Mouse (Mus musculus): ENCODE results near the gene Slc52a3.
"Not testable (repeated sequence)": the region's sequence is repeated elsewhere in the genome, so short reads cannot be mapped to it uniquely, and the experiment has no call there.

The Slc52a3 gene

DNA sequence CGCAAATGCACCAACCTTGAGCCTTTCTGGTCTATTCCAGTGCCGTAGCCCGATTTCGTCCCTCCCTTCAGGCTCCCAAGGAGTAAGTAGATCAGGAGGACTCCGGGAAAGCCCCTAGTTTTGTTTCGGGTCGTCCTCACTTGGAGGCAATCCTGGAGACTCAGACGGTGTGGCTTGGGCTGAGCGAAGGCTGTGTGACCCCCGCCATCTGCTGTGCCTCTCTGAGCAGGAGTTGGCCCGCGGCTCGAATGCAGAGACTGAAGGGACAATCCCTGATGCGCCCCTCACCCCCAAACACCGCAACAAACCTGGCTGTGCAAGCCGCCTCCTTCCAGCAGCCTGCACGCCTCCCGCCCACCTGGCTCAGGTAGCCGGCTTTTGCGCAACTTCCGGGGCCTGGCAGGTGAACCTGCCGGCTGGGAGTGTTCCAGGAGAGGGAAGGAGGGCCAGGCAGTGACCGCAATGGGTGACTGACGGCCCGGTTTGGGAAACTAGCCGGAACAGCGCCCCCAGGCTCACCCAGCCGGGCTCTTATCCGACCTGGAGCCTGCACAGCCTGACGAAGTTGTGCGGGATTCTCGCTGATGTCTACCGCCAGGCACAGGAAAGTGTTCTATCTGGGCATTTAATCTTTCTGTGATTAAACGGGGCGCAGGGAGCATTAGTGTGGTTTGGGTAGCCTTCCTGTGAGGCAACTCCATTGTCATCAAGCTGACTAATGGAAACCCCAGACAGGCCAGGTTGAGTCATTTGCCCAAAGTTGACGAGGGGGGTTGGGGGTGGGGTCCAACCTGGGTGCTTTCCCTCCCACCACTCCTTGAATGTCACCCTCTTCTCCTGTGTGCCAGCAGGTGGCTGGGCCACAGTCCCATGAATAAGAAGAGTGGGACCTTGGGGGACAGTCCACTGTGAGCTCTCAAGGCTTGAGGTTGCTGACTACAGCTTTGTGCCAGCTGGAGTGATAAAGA, 22.4 kb upstream of the Slc52a3 start:
- DNase-seq (ENCODE audit: low spot score in 2 of 2) = no peak

DNA sequence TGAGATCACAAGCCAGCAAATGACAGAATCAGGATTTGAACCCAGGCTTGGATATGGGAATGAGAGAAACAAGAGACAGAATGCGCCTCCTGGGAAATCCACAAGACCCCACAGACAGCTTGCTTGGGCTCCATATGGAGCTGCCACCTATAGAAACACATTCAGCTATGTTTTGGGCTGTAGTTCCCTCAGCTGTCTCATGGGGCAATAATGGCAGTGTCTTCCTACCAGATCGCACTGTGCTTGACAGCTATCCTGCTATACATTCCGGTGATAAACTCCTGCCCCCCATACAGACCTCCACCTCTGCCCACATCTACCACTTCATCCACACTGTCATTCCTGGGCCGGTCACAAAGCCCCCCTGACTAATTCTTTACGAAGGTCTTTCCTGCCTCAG, 21.0 kb upstream of the Slc52a3 start:
- DNase-seq (ENCODE audit: low spot score in 2 of 2) = no peak

DNA sequence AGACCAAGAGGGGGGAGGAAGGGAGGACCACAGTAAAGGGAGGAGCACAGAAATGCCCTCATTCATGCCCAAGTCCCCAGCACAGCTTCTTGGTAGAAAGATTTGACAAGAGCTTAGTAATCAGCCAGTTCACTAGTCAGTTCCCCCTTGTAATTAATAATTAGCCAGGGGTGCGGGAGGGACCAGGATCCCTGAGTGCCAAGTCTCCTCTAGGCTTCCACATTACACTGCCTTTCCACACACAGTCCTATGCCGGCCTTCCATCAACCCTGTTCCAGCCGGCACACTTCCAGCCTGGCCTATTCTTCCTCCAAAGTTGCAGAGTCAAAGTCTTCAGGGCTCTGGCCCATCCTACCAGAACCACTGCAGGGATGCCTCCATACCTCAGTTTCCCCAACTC, 20.2 kb upstream of the Slc52a3 start:
- no peak for DNase-seq (ENCODE audit: low spot score in 2 of 2)

DNA sequence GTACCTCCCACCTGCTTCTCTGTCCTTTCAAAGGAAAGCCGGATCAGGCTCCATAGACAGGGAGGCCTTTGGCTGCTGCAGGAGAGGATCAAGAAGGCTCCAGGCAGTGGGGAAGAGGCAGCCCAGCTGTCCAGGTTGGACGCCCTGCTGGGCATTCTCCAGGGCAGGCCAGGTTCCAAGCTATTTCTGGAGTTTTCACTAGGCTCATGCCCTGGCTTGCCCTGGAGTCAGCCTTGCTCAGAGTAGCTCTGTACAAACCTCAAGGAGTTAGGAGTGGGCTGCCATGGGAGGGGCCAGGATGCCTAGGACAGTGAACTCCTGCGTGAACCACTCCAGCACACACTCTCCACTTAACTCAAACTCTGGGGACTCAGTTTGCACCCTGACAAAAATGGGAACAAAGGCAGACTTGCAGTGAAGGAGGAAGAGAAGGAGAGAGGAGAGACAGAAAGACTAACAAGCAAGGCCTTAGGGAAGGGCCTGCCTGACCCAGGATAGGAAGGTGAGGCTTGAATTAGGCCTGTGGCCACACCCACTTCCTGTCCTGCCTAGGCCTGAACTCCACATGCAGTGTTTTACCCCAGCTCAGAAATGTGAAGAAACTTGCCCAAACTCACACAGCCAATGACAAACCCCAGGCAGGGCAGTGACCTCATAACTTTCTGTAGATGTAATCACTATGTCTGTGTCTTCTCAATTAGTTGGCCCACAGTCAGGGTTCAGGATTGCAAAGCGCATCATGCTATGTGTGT, 18.4 kb upstream of the Slc52a3 start:
- DNase-seq (ENCODE audit: low spot score in 2 of 2) = no peak

DNA sequence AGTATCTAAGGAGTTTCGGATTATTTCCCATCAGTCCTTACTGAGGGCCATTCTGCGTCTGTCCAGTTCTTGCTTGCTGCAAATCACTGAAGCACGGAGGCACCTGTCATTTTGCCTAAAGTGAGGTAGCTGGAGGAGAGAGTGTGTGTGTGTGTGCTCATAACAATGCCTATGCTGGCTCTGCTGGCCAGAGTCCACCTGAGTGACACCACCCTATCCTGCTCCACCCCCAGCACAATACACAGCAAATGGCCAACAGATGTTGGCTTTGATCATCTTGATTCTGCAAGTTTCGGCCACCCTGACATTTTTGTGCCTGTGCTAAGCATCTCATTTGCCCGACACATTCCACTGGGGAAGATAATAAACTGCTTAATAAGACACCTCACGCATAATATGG, 17.8 kb upstream of the Slc52a3 start:
- no peak for DNase-seq (ENCODE audit: low spot score in 2 of 2)

DNA sequence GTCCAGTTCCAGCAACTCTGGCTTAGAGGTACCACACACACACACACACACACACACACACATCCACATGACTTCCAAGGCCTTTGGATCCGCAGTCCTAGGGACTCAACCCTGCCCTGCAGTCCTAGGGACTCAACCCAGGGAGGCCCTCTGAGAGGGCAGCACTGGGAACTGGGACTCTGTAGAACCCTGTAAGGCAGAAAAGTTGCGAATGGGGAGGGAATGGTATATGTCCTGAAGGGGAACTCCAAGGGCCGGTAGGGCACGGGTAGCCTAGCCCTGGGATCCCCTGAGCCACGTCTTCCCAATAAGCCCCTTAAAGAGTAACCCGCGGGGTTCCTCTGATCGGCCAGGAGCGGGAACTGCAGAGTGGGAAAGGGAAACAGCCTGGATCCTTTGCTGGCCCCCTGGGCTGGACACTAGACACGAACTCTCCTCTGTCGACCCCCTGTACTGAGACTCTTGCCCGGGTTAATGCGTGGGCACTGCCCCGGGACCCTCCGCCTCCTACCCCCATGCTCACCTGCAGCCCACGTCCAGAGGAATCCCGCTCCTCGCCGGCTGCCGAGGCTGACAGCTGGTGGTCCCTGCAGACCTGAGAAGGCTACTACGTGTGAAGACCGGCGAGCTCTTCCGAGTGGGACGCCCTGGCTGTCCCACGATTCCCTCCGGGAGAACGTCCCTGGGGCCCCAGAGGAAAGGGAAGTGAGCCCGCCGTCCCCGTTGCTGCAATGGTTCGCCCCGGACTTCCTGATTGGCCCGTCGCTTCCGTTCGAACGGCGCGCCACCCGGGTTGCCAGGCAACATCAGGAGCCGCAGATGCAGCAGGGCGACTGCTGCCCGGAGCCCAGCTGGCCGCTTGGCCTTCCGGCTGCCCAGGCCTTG, 16.6 kb upstream of the Slc52a3 start, which contains the start of gene Fam110a:
Gene Fam110a (minus strand): TSS at position 750 of the 885 bp plus-strand sequence.
- peak; percentile 82 to 87 for DNase-seq (ENCODE audit: low spot score in 2 of 2)

DNA sequence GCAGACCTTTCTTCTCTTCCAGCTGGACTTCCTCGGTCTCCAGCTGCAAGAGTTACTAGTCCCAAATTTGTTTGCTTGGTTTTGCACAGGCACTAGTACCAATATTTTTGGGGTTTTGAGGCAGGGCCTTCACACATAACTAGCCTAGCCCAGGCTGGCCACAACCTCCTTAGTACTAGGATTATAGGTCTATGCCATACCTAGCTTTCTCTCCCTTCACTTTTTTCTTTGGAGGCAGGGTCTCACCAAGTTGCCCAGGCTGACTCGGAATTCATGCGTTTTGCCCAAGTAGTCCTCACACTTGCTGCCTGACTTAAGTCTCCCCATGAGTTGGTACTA, 16.0 kb upstream of the Slc52a3 start:
- DNase-seq (ENCODE audit: low spot score in 2 of 2) = no peak

DNA sequence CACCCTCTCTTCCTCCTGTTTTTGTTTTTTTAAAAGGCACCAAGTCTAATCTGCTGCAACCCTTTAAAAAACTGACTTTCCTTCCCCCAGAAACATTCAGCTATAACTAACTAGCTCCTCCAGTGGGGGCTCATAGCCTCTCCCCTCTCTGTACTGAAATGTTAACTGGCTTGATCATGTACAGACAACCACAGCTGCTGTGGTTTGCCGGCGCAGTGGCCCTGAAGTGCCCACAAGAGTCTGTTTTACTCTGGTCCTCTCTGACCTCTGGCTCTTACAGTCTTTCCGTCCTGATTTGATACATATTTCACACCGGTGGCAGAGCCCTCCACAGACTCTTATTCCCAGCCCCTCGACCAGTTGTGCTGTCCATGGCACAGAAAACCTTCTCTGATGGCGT, 15.0 kb upstream of the Slc52a3 start:
- DNase-seq (ENCODE audit: low spot score in 2 of 2) = no peak

DNA sequence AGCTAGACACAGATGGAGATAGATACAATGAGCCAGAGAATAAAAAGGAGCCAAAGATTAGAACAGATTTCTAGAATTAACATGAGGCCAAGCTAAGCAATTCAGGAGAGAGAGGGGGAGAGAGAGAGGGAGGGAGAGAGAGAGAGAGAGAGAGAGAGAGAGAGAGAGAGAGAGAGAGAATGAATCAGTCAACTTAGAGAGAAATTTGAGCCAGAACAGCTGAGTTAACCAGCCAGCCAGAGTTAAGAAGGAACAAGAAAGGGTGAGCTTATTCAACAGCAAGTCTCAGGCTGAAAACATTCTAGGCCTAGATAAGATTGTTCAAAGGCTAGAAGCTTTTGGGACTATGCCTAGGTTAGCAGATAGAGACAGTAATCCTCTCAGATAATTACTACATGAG, 13.8 kb upstream of the Slc52a3 start:
- DNase-seq (ENCODE audit: low spot score in 2 of 2) = no peak

DNA sequence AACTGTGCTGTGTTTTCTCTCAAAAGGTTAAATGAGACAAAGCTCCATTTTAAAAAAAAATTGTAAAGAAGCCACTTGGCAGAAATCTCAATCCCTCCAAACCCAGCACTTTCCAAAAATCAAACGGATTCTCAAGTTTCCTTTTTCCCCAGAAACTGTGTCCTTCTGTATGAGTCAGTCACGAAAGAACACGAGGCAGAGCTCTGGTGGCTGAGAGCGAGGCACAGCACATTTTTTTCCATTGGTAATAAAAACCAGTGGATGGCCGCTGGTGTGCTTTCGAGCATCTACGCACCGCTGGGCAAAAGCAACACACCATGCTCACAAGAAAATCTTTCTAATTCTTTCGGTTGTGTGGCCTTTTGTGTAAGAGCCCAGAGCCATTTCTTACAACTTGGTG, 12.3 kb upstream of the Slc52a3 start:
- DNase-seq (ENCODE audit: low spot score in 2 of 2) = no peak

DNA sequence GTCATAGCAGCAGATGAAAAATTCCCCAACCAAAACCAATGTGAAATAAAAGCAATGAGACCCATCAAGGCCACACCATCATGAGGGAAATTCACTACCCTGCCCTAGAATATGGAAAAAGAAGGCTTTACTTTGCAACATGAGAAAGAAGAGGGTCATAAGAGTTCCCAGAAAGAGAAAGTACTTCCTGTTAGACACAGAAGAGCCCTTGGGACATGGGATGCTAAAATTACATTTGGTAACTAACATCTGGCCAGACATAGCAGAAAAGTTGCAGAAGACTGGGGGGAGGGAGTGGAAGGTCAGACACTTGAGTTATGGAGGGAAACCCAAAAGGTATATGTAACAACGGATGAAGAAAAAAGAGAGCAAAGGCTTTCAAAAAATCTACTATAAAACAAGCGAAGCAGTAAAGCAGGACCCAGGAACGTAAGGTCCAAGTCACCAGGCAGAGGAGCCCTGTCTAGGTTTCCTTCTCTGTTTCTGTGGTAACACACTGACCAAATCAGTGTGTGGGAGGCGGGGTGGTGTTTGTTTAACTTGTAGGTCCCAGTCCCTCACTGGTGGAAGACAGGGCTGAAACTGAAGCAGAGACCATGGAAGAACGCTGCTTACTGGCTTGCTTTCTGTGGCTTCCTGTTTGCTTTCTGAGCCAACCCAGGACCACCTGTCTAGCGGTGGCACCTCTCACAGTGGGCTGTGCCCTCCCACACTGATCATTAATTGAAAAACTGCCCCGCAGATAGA, 10.7 kb upstream of the Slc52a3 start:
- DNase-seq (ENCODE audit: low spot score in 2 of 2) = no peak

DNA sequence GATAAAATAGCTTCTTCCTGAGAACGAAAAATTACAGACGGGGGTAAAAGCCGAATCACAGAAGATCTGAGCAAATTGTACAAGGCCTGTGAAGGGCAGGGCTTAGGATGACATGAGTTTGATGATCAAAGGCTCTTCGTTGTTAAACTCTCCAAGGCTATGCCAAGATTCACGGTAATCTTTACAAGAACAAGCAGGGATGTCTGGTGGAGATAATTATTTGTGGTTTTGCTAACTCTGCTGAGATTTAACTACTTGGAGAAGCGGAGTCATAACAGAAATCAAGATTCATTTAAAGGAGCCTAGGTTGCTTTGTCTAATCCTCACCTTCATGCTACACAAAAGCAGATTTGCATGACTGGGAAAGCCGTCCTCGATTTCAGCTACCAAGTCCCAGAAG, 9.4 kb upstream of the Slc52a3 start:
- DNase-seq (ENCODE audit: low spot score in 2 of 2) = no peak

DNA sequence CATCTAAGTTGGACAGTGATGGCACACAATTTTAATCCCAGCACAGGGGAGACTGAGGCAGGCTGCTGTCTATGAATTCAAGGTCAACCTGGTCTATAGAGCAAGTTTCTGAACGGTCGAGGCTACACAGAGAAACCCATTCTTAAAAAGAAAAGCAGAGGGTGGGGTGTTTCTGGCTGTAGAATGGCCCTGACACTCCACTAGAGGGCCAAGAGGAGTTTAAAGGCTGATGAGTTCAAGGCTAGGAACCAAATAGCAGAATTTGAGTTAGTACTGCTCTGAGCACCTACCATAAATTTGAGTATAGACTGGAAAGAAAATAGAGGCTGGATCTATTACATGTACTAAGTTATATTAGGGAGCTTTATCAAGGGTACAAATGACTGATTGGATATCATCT, 7.3 kb upstream of the Slc52a3 start:
- no peak for DNase-seq (ENCODE audit: low spot score in 2 of 2)

DNA sequence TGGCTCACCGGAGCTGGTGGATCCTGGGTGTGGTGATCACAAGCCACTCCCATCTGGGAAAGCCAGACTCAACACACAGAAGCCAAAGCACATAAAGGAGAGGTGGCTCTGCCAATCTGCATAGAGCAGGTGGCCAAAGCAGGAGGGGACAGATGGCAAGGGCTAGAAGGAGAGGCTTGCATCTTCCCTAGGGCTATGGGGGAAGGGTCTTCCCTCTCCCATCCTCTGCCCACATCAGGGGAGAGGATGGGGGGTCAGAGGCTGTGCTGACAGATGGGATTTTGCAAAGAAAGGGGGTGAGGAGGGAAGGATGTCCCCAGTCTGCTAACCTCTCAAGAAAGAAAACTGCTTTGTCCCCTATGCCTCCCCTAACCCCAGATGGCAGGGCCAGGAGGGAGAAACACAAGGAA, 5.3 kb upstream of the Slc52a3 start:
- DNase-seq (ENCODE audit: low spot score in 2 of 2) = no peak

DNA sequence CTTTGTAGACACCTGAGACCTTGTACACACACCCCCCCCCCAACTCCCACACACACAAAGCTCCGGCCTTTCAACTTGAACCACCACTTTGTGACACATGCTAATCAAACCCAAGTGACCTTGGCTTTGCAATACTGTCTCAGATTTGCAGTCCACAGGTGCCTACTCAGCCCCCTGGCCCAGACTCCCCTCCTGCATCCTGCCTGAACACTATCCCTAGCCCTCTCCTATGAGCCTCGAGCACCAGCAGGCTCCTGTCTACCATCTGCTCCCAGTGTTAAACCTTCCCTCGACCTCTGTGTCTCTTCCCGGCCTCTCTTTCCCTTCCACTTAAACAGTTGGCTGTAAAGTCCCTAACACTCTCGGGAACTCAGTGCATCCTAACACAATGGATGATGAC, 4.9 kb upstream of the Slc52a3 start:
- no peak for DNase-seq (ENCODE audit: low spot score in 2 of 2)

DNA sequence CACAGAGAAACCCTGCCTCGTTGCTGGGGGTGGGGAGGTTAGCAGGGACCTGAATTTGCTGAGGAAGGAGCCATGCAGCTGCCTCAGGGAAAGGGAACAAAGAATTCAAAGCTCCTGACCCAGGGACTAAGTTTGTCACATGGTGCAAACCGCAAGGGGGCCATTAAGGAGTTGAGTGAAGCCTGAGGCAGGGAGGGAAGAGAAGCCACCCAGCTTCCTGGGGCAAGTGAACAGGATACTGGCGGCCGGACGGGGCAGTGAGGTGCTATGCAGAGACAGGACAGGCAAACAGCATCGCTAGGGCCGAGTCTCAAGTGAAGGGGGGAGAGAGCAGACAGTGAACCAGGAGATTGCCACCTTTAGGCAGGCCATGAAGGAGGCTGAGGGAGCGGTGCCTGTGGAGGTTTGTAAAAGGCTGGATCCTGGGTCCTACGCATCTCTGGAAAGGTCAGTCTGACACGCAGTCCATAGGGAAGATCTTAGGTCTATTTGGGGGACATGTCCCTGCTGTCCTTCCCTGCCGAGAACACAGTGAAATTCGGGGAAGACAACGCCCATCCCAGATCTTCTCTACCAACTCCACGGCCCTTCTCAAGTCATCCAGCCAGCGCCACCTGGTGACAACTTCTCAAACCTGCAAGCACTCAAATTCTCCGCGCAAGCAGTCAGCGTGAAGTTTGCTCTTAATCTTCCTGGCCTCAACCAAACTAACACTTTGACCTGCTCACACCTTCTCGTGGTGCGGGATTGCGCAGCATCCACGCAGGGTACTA, 1.8 kb upstream of the Slc52a3 start:
- DNase-seq (ENCODE audit: low spot score in 2 of 2) = peak; percentile 70 to 71

DNA sequence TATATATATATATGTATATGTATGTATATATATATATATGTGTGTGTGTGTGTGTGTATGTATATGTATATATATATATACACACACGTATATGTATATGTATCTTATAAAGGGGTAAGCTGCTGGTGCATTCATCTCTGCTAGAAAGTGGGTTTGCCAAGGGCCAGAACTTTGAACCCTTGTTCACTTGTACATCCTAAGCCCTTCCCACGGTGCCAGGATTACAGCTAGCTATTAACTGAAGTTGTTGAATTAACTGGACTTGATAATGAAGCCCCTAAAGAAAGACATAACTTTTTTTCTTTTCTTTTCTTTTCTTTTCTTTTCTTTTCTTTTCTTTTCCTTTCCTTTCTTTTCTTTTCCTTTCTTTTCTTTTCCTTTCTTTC, 872 bp downstream of the Slc52a3 start:
- DNase-seq (ENCODE audit: low spot score in 2 of 2) = not testable (repeated sequence)

DNA sequence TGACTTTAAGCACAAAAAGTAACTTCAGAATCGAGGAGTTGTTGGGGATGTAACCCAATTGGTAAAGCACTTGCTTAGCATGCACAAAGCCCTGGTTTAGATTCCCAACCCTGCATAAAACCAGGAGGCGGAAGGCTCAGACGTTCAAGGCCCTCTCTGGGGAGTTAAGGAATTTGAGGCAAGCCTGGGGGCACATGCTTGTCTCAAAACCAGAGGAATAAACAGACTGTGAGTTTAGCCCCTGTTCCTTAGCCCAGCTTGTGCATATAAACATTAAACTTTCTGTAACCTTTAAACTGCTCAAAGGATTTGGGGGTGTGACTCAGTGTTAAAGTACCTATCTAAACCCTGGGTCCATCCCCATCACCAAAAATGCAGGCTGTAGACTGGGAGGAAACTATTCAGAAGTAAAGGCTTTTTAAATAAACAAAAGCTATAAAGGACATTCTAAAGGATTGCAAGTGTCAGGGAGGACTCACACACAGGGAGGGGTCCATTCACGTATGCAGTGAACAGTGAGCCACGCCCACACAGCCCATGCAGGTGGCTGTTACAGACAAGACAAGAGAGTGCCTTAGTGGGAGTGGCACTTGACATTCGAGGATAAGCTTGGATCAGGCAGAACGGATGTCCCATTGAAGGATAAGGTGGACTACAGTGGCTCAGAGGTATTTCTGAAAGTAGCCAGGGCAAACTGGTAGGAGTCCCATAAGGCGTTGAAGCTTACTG, 1.6 kb downstream of the Slc52a3 start:
- no peak for DNase-seq (ENCODE audit: low spot score in 2 of 2)

DNA sequence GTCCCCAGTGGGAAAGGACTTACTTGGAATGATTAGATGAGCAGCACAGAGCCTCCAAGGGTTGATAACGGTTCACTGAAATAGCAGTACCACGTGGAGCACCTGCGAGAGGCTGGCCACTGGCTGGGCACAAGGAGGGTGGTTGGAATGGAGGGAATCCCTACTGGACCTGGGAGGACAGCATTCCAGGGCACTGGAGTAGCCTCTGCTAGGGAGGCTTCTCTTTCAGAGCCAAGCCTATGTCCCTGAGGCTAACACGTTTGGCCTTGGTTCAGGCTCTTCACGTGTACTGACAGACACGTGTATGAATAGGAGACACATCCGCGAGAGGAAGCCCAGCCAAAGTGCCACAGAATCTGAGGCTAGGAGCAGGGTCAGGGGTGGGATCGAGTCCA, 2.2 kb downstream of the Slc52a3 start:
- no peak for DNase-seq (ENCODE audit: low spot score in 2 of 2)

DNA sequence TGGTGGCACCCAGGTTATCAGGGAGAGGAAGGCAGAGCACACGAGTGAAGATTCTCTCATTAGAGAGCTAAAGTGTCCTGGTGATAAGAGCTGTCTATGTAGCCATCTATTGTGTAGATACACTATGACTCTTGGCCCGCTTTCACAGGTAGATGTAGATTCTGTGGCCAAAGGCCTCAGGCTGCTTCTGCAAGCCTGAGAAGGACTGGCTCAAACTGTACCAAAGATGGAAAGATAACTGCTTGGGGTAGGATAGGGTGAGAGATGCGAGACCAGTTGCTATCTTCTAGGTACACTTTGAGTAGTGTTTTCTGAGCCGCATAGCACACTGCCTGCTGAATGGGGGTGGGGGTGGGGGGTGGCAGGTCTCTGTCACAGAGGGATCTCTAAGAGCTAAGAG, 2.6 kb downstream of the Slc52a3 start:
- no peak for DNase-seq (ENCODE audit: low spot score in 2 of 2)

All from frontal cortex, postnatal 25 days (tissue).